In genomic region chr10:84480667-84481326, GRCm38 (mm10) we compare ENCODE assay signal across 8 mouse cellular contexts. TPM values are rescaled to one million over a fixed set of nuclear protein-coding genes. Genes with fewer than 3 reads are reported as not detected.
DNase-seq lines count a peak whose midpoint lies in the region; ATAC-seq lines count a peak whose summit lies in the region.

No protein-coding gene starts in this region.

- no peaks in the 10 kb centered on the region for H3K27me3 ChIP-seq in heart, embryonic 13.5 days (replicated peaks)

- H3K4me2 ChIP-seq in heart, embryonic 13.5 days: 0 out of 2 replicates have a peak overlapping the region, but pooled peaks have one; percentile 1

- H3K36me3 ChIP-seq in heart, embryonic 13.5 days: no peaks in the 10 kb centered on the region

- H3K4me3 ChIP-seq in heart, embryonic 13.5 days: no peak overlapping the region

- H3K9ac ChIP-seq in heart, embryonic 13.5 days: no peak overlapping the region; the same call in 1 of the 2 replicates

- ATAC-seq in heart, embryonic 13.5 days (ENCODE audit: extremely low read depth, insufficient number of reproducible peaks, low FRiP score, low TSS enrichment): no peak

- peaks cover 25% of the 10 kb centered on the region for H3K4me1 ChIP-seq in heart, embryonic 13.5 days

- 27% methylated on average over 8 of the region's 8 CpGs for WGBS in heart, embryonic 13.5 days

- no peaks in the 10 kb centered on the region; the same call in 1 of the 2 replicates for H3K9me3 ChIP-seq in heart, embryonic 13.5 days

- DNase-seq in kidney, adult 18-20 months: peak; percentile 37
- DNase-seq in kidney, adult 11 months: no peak
- DNase-seq in cerebellum, adult 9-11 months: peak; percentile 21
- DNase-seq in lung, postnatal 14 days: peak; percentile 51
- no peak for DNase-seq in layer of hippocampus, postnatal 36 days
- no peak for DNase-seq in thymus, adult 18-20 months
- no peak for DNase-seq in B cell, adult 2 months

- H3K27ac ChIP-seq in heart, embryonic 13.5 days (replicated peaks): peak overlapping the region; percentile 86

RNA-seq across cellular contexts. Expression of gene Nuak1, which starts 40.4 kb away (rescaled TPM):
- 2.3 and 2.6 TPM in 2 replicates for polyA plus RNA-seq in heart, embryonic 13.5 days (2015; fragmentation: Nextera tagmentation; extraction: Ambion mirVana)
- total RNA-seq in layer of hippocampus, postnatal 36 days (2021): 10 to 100 TPM; 54.7 to 55.6 TPM

RNA-seq across cellular contexts. Expression of gene Ckap4, which starts 53.1 kb away (rescaled TPM):
- polyA plus RNA-seq in heart, embryonic 13.5 days (2015; fragmentation: Nextera tagmentation; extraction: Ambion mirVana): 87.9 and 91.5 TPM in 2 replicates
- 10 to 100 TPM; 21.6 to 22.5 TPM for total RNA-seq in layer of hippocampus, postnatal 36 days (2021)

Comparison
In these comparisons a context has a peak if more than half of its experiments do, and no peak if none do; other contexts are left out.
1. DNase-seq: peak in kidney, adult 18-20 months (single experiment), cerebellum, adult 9-11 months (single experiment) and lung, postnatal 14 days (single experiment); none in kidney, adult 11 months (single experiment), layer of hippocampus, postnatal 36 days (0 of 2), thymus, adult 18-20 months (0 of 2) and B cell, adult 2 months (0 of 2).